Mouse (Mus musculus): ENCODE measurements around the gene Bri3bp. TPM values are rescaled to one million over a fixed set of nuclear protein-coding genes. Genes with fewer than 3 reads are reported as not detected.
A peak's percentile ranks its signal among the peaks of the same experiment; 100 is the strongest.
"Not testable (repeated sequence)": the region's sequence is repeated elsewhere in the genome, so short reads cannot be mapped to it uniquely, and the experiment has no call there.

The Bri3bp gene
- polyA plus RNA-seq, 1 experiment from 2014 or later, result 42.2 TPM

DNA sequence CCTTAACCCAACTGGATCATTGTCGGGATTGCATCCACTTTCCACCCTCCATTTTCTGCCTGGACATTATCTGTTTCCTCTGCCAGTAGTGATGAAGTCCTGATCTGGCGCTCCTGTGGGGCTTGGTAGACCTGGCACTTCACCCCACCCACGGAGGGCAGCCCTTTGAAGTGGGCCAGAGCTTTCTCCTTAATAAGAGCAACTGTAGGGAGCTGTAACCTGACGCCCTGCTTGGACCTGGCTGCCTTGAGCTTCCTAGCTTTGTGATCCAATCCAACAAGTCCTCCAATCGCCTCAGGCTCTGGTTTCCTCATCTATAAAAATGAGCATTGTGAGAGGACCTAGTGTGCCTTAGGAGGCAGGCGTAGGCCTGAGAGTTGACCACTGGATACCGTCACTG is 36.2 kb downstream of the Bri3bp start:
- Histone ChIP-seq H3K4me2 (replicated peaks) (peak overlapping the region; percentile 88), H3K36me3 (peaks cover 5% of the 10 kb centered on the region), H3K9ac (peak overlapping the region; percentile 77; the same call in 1 of the 2 replicates), H3K27me3 (no peaks in the 10 kb centered on the region), H3K4me3 (peak overlapping the region; percentile 83; the same call in 1 of the 2 replicates), H3K9me3 (no peaks in the 10 kb centered on the region), H3K4me1 (peaks cover 27% of the 10 kb centered on the region), H3K27ac (no peak overlapping the region)
- no peak for ATAC-seq (ENCODE audit: insufficient number of reproducible peaks, insufficient read depth, low FRiP score, low TSS enrichment)
- 53% methylated on average over 7 of the region's 7 CpGs for WGBS

DNA sequence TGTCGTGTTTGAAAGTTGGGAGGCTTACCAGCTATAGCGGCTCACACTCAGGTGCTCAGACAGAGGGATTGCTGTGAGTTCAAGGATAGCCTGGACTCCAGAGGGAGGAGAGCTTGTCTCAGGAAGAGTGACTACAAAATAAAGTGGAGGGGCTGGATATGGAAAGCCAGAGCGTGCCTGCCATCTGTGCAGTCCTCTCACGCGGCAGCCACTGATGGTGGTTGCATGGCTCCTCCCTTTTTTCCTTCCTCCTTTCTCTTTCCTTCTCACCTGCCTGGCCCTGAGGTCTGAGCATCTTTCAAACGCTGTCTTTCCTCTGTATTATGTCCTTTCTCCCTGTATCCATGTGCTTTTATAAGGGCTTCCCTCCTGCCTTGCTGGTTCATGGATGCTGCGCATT is 36.7 kb downstream of the Bri3bp start:
- WGBS, result 78% methylated on average over 7 of the region's 7 CpGs
- Histone ChIP-seq H3K27ac (no peak overlapping the region), H3K27me3 (no peaks in the 10 kb centered on the region), H3K4me3 (no peak overlapping the region), H3K9me3 (no peaks in the 10 kb centered on the region), H3K4me2 (replicated peaks) (no peak overlapping the region; the same call in 1 of the 2 replicates), H3K9ac (no peak overlapping the region), H3K4me1 (peaks cover 27% of the 10 kb centered on the region), H3K36me3 (peaks cover 10% of the 10 kb centered on the region)
- no peak for ATAC-seq (ENCODE audit: insufficient number of reproducible peaks, insufficient read depth, low FRiP score, low TSS enrichment)

DNA sequence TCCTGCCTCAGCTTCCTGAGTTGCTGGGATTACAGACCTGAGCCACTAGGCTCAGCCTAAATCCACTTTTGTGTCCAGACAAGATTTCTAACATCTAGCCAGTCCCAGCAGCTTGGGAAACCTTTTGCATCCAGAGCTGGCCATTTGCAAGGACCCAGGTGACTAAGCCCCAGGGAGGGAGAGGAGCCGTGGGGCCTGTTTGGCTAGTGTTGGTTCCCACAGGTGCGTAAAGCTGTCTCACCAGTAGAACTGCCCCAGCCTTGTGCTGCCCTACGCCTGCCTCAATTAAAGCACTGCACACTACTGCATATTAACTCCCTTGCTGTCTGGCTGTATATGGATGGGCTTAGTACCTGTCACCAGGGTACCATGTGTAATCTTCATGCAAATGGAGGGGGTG is 38.0 kb downstream of the Bri3bp start:
- H3K4me2 ChIP-seq (replicated peaks), result no peak overlapping the region
- H3K36me3 ChIP-seq, result peaks cover 17% of the 10 kb centered on the region
- H3K27ac ChIP-seq, result no peak overlapping the region
- H3K4me3 ChIP-seq, result no peak overlapping the region
- WGBS, result 87% methylated on average over 3 of the region's 3 CpGs
- no peaks in the 10 kb centered on the region for H3K27me3 ChIP-seq
- no peaks in the 10 kb centered on the region for H3K9me3 ChIP-seq
- H3K9ac ChIP-seq, result no peak overlapping the region
- H3K4me1 ChIP-seq, result peaks cover 27% of the 10 kb centered on the region
- no peak for ATAC-seq (ENCODE audit: insufficient number of reproducible peaks, insufficient read depth, low FRiP score, low TSS enrichment)

DNA sequence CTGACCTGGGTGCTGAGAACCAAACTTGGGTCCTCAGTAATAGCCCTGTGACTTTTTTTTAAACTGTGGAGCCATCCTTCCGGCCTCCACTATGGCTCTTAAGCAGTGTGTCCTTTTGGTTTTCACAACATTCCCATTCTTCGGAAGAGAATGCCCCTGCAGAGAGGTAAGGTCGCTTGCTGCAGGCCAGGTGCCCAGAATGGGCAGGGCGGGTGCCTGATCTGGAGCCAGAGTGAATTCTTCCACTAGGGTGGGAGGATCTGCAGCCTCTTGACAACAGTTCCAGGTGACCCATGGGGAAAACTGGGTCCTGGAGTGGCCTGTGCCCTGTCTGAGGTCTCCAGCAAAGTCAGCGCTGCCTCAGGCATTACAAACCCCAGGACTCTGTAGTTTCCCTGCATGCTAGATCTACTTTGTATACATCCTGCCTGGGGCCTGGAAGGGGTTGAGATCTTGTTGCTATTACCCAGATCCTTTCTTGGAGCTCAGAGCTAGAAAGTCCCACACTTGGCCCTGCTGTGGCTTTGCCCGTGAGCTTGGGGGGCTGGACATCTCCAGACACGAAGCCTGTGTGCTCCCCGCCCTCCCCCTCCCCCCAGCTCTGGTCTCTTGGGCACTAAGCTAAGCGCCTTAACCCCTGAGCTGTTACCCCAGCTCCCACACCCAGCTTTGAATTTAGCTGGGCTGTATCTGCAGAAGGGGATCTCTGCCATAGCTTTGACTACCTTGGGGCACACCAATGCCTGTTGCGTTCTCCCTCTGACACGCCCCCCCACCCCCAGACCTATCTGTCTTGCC is 39.3 kb downstream of the Bri3bp start:
- 78% methylated on average over 11 of the region's 11 CpGs for WGBS
- peaks cover 23% of the 10 kb centered on the region for H3K36me3 ChIP-seq

DNA sequence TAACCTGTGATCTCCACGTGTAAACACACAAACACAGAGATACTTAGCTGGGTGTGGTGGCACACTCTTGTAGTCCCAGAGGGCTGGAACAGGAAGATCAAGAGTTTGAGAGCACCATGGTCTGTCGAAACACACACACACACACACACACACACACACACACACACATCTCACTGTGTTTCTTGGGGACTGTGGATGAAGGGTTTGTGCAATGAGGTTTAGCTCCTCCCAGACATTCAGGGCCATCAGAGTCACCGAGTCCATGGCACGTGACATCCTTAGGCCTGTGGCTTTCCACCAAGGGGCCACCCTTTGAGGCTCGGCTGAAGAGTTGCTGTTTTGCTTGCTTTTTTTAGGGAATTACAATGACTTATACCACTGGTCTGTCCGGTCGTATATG is 41.1 kb downstream of the Bri3bp start:
- Histone ChIP-seq H3K27ac (no peak overlapping the region), H3K27me3 (no peaks in the 10 kb centered on the region), H3K4me1 (peaks cover 12% of the 10 kb centered on the region), H3K4me2 (replicated peaks) (no peak overlapping the region), H3K9me3 (no peaks in the 10 kb centered on the region), H3K9ac (no peak overlapping the region), H3K36me3 (peaks cover 23% of the 10 kb centered on the region), H3K4me3 (no peak overlapping the region)
- 92% methylated on average over 7 of the region's 7 CpGs for WGBS
- no peak for ATAC-seq (ENCODE audit: insufficient number of reproducible peaks, insufficient read depth, low FRiP score, low TSS enrichment)

More for the DNA sequence above, 39.3 kb downstream of the Bri3bp start:
- ATAC-seq (ENCODE audit: insufficient number of reproducible peaks, insufficient read depth, low FRiP score, low TSS enrichment), result no peak
- no peak overlapping the region for H3K4me2 ChIP-seq (replicated peaks)
- H3K9ac ChIP-seq, result no peak overlapping the region
- no peak overlapping the region for H3K27ac ChIP-seq
- no peaks in the 10 kb centered on the region for H3K9me3 ChIP-seq
- H3K4me1 ChIP-seq, result peaks cover 27% of the 10 kb centered on the region
- no peaks in the 10 kb centered on the region for H3K27me3 ChIP-seq
- no peak overlapping the region for H3K4me3 ChIP-seq

DNA sequence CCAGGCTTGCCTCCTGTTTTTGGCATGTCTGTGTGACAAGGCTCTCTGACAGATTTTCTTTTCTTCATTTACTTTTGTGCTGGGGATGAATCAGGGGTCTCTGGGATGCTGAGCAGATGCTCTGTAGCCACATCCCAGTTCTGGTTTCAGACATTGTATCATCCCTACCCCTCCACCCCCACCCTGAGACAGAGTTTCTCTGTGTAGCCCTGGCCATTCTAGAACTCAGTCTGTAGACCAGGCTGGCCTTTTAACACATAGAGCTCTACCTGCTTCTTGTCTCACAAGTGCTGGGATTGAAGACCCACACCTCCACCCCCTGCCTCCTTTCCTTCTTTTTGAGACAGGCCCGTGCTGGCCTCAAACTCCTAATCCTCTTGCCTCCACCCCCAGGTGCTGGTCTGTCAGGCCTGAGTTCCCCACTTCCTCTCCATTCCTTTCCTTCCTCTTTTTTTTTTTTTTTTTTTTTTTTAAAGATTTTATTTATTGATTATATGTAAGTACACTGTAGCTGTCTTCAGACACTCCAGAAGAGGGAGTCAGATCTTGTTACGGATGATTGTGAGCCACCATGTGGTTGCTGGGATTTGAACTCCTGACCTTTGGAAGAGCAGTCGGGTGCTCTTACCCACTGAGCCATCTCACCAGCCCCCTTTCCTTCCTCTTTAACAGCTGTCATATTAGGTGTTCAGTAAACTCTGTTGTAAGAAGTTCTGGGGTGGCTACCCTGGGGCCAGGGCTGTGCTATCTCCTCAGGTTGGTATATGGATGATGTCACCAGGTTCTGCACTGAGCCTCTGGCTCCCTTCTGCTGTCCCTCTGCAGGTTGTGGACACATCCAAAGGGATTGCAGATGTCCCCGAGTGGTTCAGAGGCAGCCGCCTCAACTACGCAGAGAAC is 42.6 kb downstream of the Bri3bp start:
- Histone ChIP-seq H3K9ac (no peak overlapping the region), H3K4me2 (replicated peaks) (no peak overlapping the region), H3K4me1 (0 out of 2 replicates have a peak, but pooled peaks cover 5% of the 10 kb centered on the region), H3K9me3 (no peaks in the 10 kb centered on the region), H3K36me3 (peaks cover 20% of the 10 kb centered on the region), H3K4me3 (no peak overlapping the region), H3K27ac (no peak overlapping the region), H3K27me3 (no peaks in the 10 kb centered on the region)
- 77% methylated on average over 6 of the region's 6 CpGs for WGBS
- ATAC-seq (ENCODE audit: insufficient number of reproducible peaks, insufficient read depth, low FRiP score, low TSS enrichment), result no peak

DNA sequence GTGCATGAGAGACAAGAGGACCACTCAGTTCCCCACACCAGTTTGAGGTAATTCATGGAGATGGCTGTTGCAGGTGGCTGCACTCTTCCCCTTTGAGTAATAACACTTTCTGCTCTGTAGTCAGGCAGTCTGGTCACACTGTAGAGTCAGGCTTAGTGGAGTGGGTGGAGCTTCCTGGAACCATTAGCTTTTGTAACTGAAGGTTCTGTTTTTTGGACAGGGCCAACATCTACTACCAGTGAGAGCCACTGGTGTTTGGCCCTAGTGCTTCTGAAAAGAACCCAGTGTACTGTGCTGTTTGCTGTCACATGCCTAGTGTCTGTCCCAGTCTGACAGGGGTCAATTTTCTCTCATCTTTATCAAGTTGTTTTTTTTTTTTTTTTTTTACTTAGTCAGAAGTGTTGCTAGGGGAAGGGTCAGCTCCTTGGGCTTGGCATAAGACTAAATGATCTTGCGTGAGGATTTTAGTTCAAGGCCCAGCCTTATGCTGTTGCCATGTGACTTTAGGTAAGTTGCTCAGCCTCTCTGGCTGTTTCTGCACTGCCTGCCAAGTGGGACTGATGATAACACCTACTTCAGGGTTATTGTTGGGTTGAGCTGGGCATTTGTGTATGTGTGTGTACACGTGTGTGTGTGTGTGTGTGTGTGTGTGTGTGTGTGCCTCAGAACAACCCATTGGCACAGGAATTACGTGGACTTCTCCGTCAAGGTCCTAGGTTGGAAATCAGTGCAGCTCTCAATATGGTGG is 43.8 kb downstream of the Bri3bp start:
- Histone ChIP-seq H3K4me2 (replicated peaks) (no peak overlapping the region), H3K36me3 (peaks cover 28% of the 10 kb centered on the region), H3K9ac (no peak overlapping the region), H3K27ac (no peak overlapping the region), H3K4me1 (0 out of 2 replicates have a peak, but pooled peaks cover 5% of the 10 kb centered on the region), H3K4me3 (no peak overlapping the region), H3K27me3 (no peaks in the 10 kb centered on the region), H3K9me3 (no peaks in the 10 kb centered on the region)
- 95% methylated on average over 4 of the region's 4 CpGs for WGBS
- no peak for ATAC-seq (ENCODE audit: insufficient number of reproducible peaks, insufficient read depth, low FRiP score, low TSS enrichment)

DNA sequence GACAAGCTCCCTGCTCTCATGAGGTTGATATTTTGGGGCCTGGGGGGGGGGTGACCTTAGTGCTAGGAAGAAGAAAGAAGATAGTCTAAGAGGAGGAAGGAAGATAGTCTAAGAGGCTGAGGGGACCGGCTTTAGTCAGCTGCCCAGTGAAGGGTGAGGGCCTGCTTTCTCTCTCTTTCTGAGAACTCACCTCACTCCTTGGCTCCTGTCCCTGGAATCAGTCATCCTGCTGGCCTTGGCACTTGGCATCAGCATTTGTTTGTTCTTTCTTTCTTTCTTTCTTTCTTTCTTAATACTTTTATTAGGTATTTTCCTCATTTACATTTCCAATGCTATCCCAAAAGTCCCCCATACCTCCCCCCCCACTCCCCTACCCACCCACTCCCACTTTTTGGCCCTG is 44.7 kb downstream of the Bri3bp start:
- H3K9ac ChIP-seq, result no peak overlapping the region
- no peaks in the 10 kb centered on the region for H3K4me1 ChIP-seq
- H3K27ac ChIP-seq, result no peak overlapping the region
- no peak for ATAC-seq (ENCODE audit: insufficient number of reproducible peaks, insufficient read depth, low FRiP score, low TSS enrichment)
- no peaks in the 10 kb centered on the region for H3K9me3 ChIP-seq
- H3K4me2 ChIP-seq (replicated peaks), result no peak overlapping the region
- no peak overlapping the region for H3K4me3 ChIP-seq
- WGBS, result 100% methylated on average over 1 of the region's 1 CpGs
- H3K27me3 ChIP-seq, result no peaks in the 10 kb centered on the region
- H3K36me3 ChIP-seq, result peaks cover 36% of the 10 kb centered on the region

DNA sequence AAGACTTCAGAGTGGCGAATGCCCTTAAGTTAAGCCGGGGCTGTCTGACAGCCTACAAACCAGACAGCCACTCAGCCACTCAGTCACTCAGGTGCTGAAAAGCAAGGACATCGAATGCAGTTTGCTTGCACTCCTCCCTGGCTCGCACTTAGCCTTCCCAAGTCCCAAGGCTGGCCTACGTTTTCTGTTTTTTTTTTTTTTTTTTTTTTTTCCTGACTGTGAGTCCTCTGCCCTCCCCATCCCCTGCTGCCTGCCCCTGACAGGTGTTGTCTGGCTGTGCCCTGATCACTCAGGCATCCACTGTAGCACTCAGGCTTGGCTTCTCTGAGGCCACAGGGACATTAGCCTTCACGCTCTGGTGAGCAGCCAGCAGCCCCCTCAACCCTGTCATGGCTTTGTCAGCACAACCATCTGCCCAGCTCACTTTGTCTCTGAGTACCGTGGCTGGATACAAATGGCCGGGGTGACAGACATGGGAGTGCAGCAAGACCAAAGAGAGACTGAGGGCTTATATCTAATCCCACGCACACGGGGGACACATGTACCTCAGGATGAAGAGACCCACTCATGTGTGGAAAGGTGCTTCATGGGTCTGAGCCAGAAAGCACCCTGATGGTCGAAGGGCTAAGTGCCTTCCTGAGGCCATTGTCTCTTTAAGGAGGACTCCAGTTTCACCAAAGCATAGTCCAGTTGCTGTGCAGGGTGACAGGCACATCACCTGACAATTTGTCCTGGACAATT is 46.2 kb downstream of the Bri3bp start:
- Histone ChIP-seq H3K27me3 (no peaks in the 10 kb centered on the region), H3K4me3 (no peak overlapping the region), H3K9me3 (no peaks in the 10 kb centered on the region), H3K36me3 (peaks cover 42% of the 10 kb centered on the region), H3K9ac (no peak overlapping the region), H3K4me2 (replicated peaks) (no peak overlapping the region), H3K4me1 (no peaks in the 10 kb centered on the region), H3K27ac (no peak overlapping the region)
- ATAC-seq (ENCODE audit: insufficient number of reproducible peaks, insufficient read depth, low FRiP score, low TSS enrichment), result no peak
- 77% methylated on average over 11 of the region's 11 CpGs for WGBS

DNA sequence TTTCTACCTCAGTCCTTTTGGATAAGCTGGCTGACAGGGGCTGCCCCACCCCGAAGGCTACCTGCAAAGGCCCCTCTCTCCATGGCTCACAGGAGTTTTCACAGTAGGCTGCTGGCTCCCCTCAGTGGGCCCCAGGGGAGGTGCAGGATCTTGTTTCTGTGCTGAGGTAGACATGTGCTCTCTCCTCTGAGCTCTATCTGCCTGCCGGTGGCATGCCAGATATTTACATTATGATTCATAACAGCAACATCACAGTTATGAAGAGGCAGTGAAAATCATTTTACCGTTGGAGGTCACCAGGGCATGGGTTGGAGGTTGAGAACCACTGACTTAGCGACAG is 46.7 kb downstream of the Bri3bp start:
- Histone ChIP-seq H3K9me3 (no peaks in the 10 kb centered on the region), H3K4me1 (no peaks in the 10 kb centered on the region), H3K4me3 (no peak overlapping the region), H3K36me3 (peaks cover 42% of the 10 kb centered on the region), H3K27ac (no peak overlapping the region), H3K27me3 (no peaks in the 10 kb centered on the region), H3K9ac (no peak overlapping the region), H3K4me2 (replicated peaks) (no peak overlapping the region)
- no peak for ATAC-seq (ENCODE audit: insufficient number of reproducible peaks, insufficient read depth, low FRiP score, low TSS enrichment)
- 62% methylated on average over 4 of the region's 4 CpGs for WGBS

DNA sequence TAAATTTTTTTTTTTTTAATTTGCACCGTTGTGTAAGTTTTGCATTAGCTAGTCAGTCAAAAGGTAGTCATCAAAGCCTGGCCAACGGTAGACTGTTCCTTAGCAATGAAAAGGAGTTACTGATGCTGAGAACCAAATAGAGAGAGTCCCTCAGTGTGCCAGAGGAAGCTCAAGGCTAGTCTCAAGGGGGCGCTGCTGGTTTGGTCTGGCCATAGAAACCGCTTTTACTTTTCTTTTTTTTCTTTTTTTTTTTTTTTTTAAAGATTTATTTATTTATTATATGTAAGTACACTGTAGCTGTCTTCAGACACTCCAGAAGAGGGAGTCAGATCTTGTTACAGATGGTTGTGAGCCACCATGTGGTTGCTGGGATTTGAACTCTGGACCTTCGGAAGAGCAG is 47.6 kb downstream of the Bri3bp start:
- H3K4me1 ChIP-seq; H3K9me3 ChIP-seq; H3K27me3 ChIP-seq; H3K9ac ChIP-seq; H3K4me3 ChIP-seq; H3K27ac ChIP-seq; ATAC-seq (ENCODE audit: insufficient number of reproducible peaks, insufficient read depth, low FRiP score, low TSS enrichment); H3K4me2 ChIP-seq (replicated peaks): not testable (repeated sequence)
- WGBS, result 87% methylated on average over 5 of the region's 5 CpGs
- H3K36me3 ChIP-seq, result peaks cover 37% of the 10 kb centered on the region

All from embryonic facial prominence, embryonic 12.5 days (tissue).